ENCODE assay signal across 15 mouse cellular contexts in genomic region chr11:19351243-19351787, GRCm38 (mm10).
DNase-seq lines count a peak whose midpoint lies in the region; ATAC-seq and TF ChIP-seq lines count a peak whose summit lies in the region.
"Had no signal": no experiment of that assay in that cellular context is flagged by ENCODE, and none has a peak within 500 bp of the region (broad histone marks: within the 10 kb centered on the region; RNA-seq: fewer than 3 reads in every experiment).

No protein-coding gene starts in this region.

- no peaks in the 10 kb centered on the region for H3K36me3 ChIP-seq in lung, embryonic 14.5 days (ENCODE audit: insufficient read depth)
- H3K36me3 ChIP-seq in hindbrain, embryonic 10.5 days, result no peaks in the 10 kb centered on the region
- H3K36me3 ChIP-seq: embryonic facial prominence, embryonic 15.5 days; liver, embryonic 15.5 days had no signal

- no peak overlapping the region for H3K4me3 ChIP-seq in lung, embryonic 14.5 days (ENCODE audit: low read depth, low read length)
- no peak overlapping the region for H3K4me3 ChIP-seq in hindbrain, embryonic 10.5 days
- H3K4me3 ChIP-seq: embryonic facial prominence, embryonic 15.5 days; liver, embryonic 15.5 days had no signal

- intact Hi-C loops in left cerebral cortex, postnatal 36 days (cut with DNase I), result no loop called here
- intact Hi-C loops in left cerebral cortex, postnatal 10 days (cut with DNase I), result no loop called here

- peaks cover 7% of the 10 kb centered on the region; the same call in 1 of the 2 replicates for H3K4me1 ChIP-seq in lung, embryonic 14.5 days (ENCODE audit: insufficient read depth)
- H3K4me1 ChIP-seq in hindbrain, embryonic 10.5 days (replicated peaks), result peaks cover 34% of the 10 kb centered on the region
- H3K4me1 ChIP-seq: embryonic facial prominence, embryonic 15.5 days; liver, embryonic 15.5 days had no signal

- no peak for TF ChIP-seq CTCF in lung, embryonic 14.5 days (IDR thresholded peaks at IDR 0.05; ENCODE audit: low read depth)

- H3K27ac ChIP-seq in lung, embryonic 14.5 days (ENCODE audit: low read depth), result no peak overlapping the region
- peak overlapping the region; percentile 76 for H3K27ac ChIP-seq in hindbrain, embryonic 10.5 days
- H3K27ac ChIP-seq: embryonic facial prominence, embryonic 15.5 days; liver, embryonic 15.5 days had no signal

- H3K9ac ChIP-seq in lung, embryonic 14.5 days, result no peak overlapping the region
- H3K9ac ChIP-seq: embryonic facial prominence, embryonic 15.5 days; liver, embryonic 15.5 days had no signal

- H3K9me3 ChIP-seq in lung, embryonic 14.5 days (ENCODE audit: low read depth, low read length), result no peaks in the 10 kb centered on the region
- no peaks in the 10 kb centered on the region for H3K9me3 ChIP-seq in hindbrain, embryonic 10.5 days
- H3K9me3 ChIP-seq: embryonic facial prominence, embryonic 15.5 days; liver, embryonic 15.5 days had no signal

- H3K27me3 ChIP-seq in lung, embryonic 14.5 days (ENCODE audit: insufficient read depth, low read length), result no peaks in the 10 kb centered on the region
- H3K27me3 ChIP-seq in hindbrain, embryonic 10.5 days (ENCODE audit: insufficient read depth, poor library complexity, severe bottlenecking), result no peaks in the 10 kb centered on the region
- H3K27me3 ChIP-seq: embryonic facial prominence, embryonic 15.5 days; liver, embryonic 15.5 days had no signal

- ATAC-seq in lung, embryonic 14.5 days (ENCODE audit: insufficient read depth), result no peak

- DNase-seq in lung, embryonic 14.5 days, result no peak
- DNase-seq in lung, adult 18-20 months, result no peak
- no peak for DNase-seq in hindbrain, embryonic 10.5 days (ENCODE audit: low spot score)
- DNase-seq in mesoderm, embryonic 11.5 days (ENCODE audit: low read depth, low spot score), result peak; percentile 11
- peak; percentile 65 for DNase-seq in retina, postnatal 1 day
- no peak for DNase-seq in left cerebral cortex, postnatal 36 days (ENCODE audit: low spot score in 2 of 2)
- DNase-seq in heart, adult 18-20 months, result no peak
- DNase-seq in left cerebral cortex, postnatal 10 days (ENCODE audit: extremely low spot score in 1 of 2, low spot score in 2 of 2), result no peak
- DNase-seq: cerebellum, adult 9-11 months; gastrocnemius, postnatal 36 days; kidney, adult 11 months; layer of hippocampus, postnatal 36 days; right cerebral cortex, postnatal 4 days had no signal

- 35% methylated on average over 7 of the region's 7 CpGs for WGBS in lung, embryonic 14.5 days
- 41% methylated on average over 7 of the region's 7 CpGs for WGBS in hindbrain, embryonic 10.5 days

- H3K4me2 ChIP-seq in lung, embryonic 14.5 days, result peak overlapping the region; percentile 42
- H3K4me2 ChIP-seq: embryonic facial prominence, embryonic 15.5 days; liver, embryonic 15.5 days had no signal

Comparison
In these comparisons a context has a peak if more than half of its experiments do, and no peak if none do; other contexts are left out.
1. DNase-seq: peak in mesoderm, embryonic 11.5 days (single experiment) and retina, postnatal 1 day (single experiment); none in lung, embryonic 14.5 days (single experiment), lung, adult 18-20 months (0 of 2), hindbrain, embryonic 10.5 days (single experiment), left cerebral cortex, postnatal 36 days (0 of 2), heart, adult 18-20 months (0 of 2) and left cerebral cortex, postnatal 10 days (0 of 2).